Mouse (Mus musculus): Measurements from ENCODE around the gene Lgals4. TPM values are rescaled to one million over a fixed set of nuclear protein-coding genes. Genes with fewer than 3 reads are reported as not detected.

Gene Lgals4
- total RNA-seq, 1 experiment from 2014 or later: 14.4 TPM

DNA sequence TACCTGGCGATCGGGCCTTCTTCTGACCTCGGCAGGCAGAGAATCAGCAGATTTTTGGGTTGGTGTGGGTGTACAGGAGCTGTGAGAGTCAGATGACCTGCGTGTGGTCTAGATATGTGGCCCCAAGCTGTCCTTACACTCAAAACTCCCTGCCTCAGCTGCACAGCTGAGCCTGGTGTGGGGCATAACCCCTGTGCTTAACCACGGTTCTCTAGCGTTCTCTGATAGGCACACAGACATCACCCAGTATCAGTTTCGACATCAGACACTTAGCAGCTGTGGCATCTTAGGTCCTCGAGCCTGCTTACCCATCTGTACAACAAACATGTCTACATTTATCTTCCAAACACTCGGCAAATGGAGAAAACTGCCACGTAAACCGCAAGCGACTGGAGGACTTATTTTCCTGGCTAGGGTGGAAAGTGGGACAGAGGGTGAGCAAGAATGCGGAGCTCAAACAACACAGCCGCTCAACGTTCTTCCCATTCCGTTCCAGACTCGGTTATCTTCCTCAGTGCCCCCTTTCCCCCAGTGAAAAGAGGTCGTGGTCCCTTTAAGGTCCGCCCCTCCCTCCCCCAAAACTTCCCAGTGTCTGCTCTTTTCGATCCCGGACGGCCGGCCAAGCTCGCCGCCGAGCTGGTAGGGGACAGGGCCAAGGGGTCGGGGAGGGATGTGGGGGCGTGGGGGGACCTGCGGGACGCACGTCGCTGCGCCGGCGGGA lies 25.3 kb upstream of the Lgals4 start, which contains the start of gene Hnrnpl:
TSS of gene Hnrnpl (plus strand) at position 321 of the 721 bp plus-strand sequence.
- DNase-seq: no peak

DNA sequence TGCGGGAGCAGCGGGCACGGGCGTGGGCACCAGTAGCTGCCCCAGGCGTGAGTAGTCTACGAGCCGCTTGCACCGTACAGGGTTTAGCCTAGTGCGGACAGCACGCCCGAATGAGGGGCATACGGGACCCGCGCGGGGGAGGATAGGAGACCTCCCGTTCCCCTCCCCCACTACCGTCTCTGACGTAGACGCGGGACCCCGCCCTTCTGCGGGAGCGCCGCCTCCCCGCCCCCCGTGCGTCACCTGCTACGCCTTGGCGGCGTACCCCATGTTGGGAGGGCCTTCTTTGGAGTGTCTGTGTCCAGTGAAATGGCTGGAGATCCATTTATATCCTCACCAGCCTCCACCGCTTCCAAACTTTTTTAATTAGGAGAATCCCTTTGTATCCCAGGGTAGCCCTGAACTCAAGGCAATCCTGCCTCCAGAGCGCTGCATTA lies 24.7 kb upstream of the Lgals4 start:
- DNase-seq: peak; percentile 97

DNA sequence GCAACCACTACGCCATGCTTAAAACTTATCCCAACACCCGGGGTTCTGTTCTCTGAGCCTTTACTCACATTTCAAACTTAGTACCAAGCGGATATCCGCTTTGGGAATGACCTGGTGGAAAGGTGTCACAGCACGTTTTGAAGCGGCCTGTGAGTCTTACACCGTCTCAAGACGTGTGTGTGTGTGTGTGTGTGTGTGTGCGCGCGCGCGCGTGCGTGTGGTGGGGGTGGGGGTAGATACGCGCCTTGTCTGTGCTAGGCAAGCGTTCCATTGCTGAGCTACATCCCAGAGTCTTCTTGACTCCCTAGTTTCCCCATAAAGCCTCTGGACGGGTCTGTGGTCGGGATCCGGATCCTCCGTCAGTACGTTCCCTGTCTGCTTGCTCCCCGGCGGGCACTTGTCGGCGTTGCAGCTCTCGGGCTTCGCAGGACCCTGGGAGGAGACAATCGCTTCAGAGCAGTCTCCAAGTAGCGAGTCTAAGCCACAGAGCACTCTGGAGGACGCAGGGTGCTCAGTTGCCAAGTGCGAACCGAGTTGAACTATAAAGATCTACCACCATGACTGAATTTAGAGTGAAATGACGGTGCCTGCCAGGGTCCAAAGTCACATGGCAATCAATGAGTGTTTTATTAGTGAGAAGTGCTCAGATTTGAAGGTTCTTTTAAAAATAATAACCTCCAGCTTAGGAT lies 24.1 kb upstream of the Lgals4 start:
- peak; percentile 67 for DNase-seq

DNA sequence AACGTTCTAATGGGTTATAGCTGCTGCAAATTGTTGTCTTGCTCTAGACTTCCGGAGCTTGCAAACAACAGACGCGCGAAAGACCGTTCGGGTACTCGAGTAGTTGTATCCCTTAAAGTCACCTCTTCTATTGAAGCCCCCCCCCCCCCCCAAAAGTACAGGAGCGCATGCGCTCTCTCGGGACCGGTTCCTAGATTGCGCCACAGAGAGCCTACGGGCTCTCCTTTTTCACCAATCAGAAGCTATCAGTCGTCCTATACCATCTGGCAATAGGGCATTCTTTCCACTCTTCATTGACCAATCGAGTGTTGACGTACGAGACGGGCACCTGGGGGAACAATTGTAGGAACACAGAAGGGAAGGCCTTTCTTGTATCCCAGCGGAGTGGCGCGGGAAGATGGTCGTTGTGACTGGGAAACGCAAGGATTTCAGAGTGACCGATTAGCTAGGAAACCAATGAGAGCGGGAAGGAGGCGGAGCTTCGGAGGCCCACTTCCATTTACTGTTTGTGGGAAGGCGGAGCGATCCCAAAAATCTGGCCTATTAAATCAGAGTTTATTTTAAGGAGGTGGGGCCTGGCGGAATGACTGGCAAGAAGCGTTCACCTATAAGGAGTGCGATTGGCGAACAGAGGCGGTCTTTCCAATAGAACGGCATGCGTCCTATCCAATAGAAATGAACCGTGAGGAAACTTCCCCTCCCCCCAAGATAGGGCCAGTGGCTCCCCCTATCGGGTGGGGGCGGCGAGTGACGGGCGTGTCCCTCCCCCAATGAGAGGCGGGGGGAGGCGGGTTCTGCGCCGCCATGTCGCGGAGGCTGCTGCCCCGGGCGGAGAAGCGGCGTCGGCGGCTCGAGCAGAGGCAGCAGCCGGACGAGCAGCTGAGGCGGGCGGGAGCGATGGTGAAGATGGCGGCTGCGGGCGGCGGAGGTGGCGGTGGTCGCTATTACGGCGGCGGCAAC lies 23.3 kb upstream of the Lgals4 start:
- peak; percentile 98 for DNase-seq

DNA sequence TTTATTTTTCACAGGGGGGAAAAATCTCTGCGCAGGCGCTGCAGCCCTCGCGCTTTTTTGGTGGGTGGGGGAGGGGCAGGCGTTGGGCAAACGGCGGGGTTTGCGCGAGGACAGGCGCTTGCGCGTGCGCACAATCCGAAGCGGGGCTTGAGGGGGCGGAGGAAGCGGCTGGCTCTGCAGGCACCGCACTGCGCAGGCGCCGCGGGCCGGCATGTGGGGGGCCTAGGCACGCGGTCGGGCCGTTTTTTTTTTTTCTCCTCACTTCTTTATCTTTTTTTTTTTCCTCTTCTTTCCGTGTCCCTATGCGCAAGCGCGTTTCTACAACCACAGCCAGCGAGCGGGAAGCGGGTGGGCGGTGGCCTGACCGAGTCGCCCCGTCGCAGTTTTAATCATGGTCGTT lies 22.4 kb upstream of the Lgals4 start:
- DNase-seq: peak; percentile 97

DNA sequence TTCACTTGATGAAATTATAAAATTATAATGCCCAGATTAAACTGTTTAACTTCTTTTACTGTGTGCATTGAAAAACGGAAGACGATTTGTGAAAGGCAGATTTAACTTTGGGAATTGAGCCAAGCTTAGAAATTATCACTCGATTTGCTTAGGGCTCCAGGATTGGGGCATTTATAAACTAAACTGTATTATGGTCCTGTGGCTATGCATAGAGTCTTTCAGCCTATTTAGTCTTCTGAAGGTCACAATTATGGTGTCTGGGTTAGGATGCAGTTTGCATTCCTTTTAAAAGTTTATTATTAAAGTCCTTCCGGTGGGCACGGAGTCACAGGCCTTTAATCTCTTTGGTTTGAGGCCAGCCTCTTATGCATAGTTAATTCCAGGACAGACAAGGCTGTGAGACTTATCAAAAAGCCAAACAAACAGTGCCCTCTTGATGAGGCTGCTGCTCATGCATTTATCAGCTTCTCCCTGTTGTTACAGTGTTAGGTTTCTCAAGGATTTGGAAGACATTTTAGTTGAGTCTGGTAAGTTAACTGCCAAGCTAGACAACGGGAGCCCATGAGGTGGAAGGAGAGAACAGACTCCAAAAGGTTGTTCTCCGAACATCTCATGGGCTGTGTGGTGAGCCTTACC lies 21.9 kb upstream of the Lgals4 start:
- no peak for DNase-seq

DNA sequence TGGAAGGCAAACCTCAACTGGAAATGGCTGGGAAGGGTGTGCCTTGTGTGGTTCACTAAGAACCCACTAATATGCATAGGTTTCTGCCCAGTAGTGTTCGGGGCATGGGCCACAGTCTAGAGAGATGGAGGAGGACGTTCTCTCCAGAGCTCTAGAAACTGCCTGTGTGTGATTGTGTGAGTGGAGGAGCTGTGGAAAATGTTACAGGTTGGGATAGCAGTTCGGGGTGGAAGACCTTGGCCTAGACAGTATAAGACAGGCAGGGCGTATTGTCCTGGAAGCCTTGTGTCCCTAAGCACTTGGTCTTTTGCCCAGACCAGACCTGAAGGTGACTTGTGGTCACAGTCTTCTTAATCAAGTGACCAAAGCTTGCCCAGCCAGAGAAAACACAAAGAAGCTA lies 21.2 kb upstream of the Lgals4 start:
- no peak for DNase-seq

DNA sequence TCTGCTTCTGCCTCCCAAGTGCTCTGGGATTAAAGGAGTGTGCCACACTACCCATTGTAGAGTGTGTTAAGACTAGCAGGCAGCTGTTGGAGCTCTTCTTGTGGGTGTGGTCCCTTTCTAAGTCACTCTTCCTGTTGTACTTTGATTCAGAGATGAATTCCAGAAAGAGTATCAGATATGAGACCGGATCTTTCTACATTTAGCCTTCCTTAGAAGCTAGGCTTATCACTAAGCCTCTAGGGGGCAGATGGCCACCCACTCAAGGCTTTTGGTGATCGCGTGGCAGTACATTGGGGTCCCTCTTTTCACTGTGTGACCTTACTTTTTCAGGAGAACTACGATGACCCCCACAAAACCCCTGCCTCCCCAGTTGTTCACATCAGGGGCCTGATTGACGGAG lies 20.7 kb upstream of the Lgals4 start:
- no peak for DNase-seq

DNA sequence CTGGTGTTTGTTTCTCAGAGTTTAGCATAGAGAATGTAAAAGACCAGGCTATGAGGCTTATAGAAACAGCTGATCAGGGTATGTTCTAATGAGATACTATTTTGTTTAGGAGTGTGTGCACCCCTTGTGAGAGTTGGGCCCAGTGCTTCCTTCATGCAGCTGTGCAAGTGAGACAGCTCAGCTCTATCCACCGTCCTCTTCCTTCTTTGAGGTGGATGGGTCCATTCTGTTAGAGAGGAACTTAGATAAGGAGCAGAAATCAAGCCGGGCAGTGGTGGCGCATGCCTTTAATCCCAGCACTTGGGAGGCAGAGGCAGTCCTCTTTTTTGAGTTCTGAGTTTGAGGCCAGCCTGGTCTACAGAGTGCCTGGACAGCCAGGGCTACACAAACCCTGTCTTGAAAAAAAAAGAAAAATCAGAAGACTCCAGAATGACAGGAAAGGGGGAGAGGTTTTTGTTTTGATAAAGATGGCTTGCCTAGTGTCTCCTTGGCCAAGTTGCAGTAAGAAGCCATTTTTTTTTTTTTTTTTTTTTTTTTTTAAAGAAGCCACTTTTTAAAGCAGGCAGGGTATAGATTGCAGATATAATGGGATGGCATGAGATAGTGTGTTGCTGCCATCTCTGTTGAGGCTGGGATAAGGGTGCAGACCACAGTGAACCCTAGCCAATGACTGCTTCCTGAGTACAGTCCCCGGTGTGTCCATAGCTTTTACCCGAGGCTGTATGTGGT lies 19.2 kb upstream of the Lgals4 start:
- DNase-seq: no peak

DNA sequence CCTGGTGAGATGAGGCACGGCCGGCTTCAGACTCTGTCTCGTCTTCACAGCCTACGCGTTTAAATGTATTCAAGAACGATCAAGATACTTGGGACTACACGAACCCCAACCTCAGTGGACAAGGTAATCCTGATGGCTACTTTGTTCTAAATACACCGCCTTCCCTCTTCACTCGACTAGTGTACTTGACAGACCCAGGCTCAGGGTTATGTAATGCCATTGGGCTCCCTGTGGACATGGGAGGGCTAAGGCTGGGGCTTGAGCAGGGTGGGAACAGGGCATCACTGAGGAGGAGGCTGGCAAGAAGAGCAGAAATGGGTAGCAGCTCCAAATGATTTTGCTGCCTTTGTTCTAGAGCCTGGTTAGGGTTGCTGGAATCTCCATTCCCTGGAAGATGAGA lies 18.4 kb upstream of the Lgals4 start:
- DNase-seq: no peak

DNA sequence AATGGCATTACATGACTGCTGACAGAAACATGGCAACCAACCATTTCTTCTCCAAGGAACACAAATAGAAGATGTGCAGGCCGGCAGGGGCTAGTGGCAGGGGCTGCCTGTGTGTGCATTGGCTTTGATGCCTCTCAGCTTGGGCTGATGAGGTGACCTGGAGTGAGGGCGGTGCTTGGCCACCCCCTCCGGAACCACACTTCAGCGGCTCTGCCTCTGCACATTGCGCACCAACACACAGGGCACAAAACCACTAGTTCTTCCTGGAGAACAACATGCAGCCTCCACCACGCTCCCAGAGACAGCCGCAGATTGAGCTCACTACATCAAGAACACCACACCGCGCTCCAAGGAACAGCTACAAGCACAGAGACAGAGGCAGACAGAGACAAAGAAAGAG lies 17.5 kb upstream of the Lgals4 start:
- no peak for DNase-seq

DNA sequence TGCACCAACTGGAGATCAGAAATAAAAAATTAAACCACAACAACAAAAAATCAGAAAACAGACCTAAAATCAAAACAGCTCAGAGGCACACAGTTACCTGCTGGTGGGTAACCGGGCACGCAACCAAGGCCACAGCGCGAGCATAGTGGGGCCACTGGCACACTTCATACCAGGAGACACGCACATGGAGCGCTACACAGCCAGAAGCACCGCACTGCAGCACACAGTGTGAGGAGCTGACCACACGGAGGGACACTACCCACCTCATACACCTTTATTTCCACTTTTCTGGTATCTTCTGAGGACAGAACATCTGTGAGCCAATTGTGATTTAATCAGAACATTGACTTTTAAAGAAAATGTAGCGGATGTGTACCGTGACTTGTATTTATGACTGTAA lies 16.7 kb upstream of the Lgals4 start:
- DNase-seq: no peak

DNA sequence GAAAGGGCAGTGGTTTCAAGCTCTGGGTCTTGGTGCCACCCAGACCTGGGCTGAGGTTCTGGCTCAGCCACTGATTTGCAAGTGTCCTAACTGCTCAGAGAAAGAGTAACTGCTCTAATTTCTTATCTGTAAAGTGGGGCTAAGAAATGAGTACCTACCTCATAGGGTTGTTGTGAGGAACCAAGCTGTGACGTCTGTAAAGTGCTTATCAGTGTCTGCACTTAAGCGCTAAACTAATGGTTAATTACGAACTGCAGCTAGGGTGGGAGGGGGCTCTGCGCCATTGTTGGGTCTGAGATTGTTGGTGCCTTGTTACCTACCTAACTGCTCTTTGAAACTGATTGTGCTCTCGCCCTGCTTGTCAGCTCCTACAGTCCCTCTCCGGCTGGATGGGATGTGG lies 16.1 kb upstream of the Lgals4 start:
- no peak for DNase-seq

DNA sequence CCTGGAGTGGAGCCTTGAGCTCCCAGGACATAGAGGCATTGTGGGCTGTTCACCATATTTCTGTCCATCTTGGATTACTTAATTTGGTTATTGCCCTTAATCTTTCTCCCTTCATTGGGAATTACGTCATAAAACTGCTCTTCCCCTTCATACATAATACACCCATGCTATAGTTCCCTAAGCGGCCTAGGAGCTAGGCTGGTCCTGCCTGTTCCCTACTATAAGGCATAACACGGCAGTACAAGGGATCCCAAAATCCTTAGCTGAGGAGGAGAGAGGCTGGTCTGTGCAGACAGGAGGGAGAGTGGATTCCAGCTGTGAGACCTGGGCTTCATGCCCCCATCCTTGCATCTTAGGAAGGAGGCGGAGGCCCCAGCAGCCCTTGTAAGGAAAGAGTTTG lies 15.7 kb upstream of the Lgals4 start:
- no peak for DNase-seq

DNA sequence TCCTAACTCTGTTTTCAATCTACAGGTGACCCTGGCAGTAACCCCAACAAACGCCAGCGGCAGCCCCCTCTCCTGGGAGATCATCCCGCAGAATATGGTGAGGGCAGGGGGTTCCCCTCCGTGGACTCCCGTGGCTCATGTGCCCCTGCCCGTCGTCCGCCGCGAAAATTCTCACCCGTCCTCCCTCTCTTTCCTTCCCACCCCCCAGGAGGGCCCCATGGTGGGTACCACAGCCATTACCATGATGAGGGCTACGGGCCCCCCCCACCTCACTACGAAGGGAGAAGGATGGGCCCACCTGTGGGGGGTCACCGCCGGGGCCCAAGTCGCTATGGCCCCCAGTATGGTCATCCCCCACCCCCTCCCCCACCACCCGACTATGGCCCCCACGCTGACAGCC lies 15.2 kb upstream of the Lgals4 start:
- DNase-seq: no peak

DNA sequence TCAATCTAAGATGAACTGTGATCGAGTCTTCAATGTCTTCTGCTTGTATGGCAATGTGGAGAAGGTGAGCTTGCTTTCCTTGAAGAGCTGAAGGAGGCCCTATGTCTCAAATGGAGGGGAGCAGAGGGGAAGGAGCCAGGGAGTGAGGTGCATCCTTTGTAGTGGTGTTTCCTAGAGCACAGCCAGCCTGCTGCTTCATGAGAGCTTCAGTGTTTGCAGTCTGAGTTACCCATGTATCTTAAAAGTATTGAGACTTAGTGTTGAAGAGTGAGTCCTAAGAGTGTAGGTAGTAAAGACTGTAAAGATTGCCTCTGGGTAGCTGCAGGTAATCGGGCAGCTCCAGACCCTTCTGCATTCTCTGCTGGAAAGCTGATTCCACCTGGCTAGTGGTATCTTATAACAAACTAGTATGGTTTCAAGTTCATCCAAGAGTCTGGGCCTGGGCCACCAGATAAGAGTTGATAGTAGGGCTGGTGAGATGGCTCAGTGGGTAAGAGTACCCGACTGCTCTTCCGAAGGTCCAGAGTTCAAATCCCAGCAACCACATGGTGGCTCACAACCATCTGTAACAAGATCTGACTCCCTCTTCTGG lies 14.7 kb upstream of the Lgals4 start:
- no peak for DNase-seq

DNA sequence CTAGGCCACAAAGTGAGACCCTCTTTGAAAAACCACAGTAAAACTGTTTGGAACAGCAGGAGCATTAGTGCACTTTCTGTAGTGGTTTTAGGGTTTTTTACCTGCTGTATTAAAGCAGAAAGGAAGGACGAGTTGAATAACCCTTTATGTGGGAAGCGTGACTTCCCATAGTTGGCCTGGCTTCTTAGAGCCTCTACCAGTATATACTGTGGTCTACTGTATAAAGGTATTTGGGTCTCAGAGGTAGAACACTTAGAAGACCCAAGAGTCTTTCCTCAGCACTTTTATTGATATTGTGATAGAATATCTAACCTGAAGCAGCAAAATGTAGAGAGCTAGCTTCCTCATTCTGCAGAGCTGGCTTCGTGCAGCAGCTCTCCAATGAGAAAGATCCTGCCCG lies 14.1 kb upstream of the Lgals4 start:
- no peak for DNase-seq

DNA sequence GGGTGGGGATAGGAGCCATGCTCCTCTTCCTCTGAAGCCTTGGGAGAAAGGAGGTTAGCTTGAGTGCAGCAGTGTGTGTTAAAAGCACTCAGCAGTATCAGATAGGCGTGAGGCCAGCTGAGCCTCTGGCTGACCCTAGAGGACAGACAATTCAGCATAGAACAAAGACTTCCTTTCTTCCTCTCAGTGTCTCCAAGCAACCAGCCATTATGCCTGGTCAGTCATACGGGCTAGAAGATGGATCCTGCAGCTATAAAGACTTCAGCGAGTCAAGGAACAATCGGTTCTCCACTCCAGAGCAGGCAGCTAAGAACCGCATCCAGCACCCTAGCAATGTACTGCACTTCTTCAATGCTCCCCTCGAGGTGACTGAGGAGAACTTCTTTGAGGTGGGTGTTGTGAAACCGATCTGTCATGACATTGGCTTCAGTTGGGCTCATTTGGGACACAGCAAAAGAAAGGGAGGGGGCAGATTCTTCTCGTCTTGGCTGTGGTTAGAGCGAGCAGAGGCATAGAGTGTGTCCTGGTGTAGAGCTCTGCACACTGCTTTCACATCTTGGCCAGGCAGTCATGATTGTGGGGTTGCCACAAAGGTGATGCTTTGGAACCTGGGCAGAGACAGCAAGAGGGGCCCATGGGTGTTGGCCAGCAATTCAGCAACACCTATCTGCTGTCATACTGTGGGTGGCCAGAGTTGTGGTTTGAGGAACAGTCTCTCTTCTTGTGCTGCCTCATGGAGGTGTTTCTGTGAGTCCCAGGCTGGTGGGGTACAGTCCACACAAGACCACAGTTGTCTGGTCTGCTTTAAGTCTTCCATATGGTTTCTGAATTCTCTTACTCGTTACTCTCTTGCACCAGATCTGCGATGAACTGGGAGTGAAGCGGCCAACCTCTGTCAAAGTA lies 13.0 kb upstream of the Lgals4 start:
- DNase-seq: no peak

DNA sequence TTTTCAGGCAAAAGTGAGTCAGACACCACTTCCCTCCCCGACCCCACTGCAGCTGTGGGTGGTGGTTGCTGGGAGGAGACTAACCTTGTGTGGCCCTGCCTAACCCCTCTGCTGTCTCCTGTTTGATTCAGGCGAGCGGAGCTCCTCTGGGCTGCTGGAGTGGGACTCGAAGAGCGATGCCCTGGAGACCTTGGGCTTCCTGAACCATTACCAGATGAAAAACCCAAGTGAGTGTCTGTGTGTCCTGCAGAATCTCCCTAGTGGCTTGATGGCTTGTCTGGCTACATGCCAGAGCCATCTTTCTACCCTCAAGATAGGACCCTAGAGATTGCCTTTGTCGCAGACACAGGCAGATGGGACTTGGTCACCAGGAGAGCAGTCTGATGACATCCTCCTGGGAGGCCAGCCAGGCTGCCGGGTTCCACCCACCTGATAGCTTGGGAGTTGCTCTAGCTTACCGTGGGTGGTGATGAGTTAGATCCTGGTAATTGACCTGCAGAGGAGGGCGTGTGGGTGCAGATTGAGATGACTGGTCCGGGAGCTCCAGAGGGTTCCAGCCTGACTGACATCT lies 12.3 kb upstream of the Lgals4 start:
- peak; percentile 76 for DNase-seq

DNA sequence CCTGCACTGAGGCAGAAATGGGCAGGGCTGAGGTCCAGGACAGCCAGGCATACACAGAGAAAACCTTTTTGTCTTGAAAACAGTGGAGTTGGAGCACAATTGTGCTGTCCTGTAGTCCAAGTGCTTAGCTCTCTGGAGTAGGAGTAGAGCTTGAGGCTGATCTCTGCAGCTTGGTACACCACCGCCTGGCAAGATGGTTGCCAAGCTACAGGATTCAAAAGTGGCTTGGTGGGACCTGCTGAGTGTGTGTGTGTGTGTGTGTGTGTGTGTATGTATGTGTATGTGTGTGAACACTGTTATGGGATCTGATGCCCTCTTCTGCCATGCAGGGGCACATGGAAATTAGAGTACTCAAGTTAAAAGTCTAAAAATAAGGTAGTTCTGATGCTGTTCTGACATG lies 11.1 kb upstream of the Lgals4 start:
- DNase-seq: no peak
